Mouse (Mus musculus) embryonic fibroblast, embryonic 13.5 days (primary cell): ENCODE results near the gene Emg1.

ENCODE experiments used
- CTCF ChIP-seq: IDR thresholded peaks from 2 replicates; pipeline ENCODE4 v1.5.1; 2011; ENCODE audit warnings: mild to moderate bottlenecking, control low read depth, low read length, moderate library complexity, borderline replicate concordance; ENCODE audit not compliant: insufficient read depth
- POLR2A ChIP-seq: IDR thresholded peaks from 2 replicates; pipeline ENCODE4 v1.6.1; 2011; ENCODE audit warnings: low read depth, mild to moderate bottlenecking, control low read depth, low read length, moderate library complexity

DNA sequence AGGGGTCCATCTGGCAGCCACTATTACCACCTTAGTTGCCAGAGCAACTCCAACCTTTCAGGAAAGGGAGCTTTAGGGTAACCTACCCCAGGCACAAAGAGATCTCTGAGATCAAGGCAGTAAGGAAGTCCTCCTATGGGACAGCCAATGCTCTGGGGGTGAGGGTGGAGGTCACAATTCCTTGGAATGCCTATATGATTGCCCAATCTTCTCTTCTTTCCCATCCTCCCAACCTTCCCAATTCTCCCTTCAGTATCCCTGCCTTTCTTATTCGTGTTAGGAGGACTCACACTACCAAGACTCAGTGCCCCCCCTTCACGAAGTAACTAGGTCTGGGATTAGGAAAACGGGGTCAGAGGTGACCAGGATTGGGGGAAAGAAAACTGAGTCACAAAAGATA lies 43.3 kb upstream of the Emg1 start:
- no peak for TF ChIP-seq CTCF
- TF ChIP-seq POLR2A: no peak
